Mouse (Mus musculus) ovary, adult 18-20 months (tissue): ENCODE data around the gene Ssbp3.

Experiments used
- DNase-seq: peaks from one replicate; pipeline ENCODE4 v3.0.0; 2022; ENCODE audit warnings: low spot score, mixed read lengths

The Ssbp3 gene

DNA sequence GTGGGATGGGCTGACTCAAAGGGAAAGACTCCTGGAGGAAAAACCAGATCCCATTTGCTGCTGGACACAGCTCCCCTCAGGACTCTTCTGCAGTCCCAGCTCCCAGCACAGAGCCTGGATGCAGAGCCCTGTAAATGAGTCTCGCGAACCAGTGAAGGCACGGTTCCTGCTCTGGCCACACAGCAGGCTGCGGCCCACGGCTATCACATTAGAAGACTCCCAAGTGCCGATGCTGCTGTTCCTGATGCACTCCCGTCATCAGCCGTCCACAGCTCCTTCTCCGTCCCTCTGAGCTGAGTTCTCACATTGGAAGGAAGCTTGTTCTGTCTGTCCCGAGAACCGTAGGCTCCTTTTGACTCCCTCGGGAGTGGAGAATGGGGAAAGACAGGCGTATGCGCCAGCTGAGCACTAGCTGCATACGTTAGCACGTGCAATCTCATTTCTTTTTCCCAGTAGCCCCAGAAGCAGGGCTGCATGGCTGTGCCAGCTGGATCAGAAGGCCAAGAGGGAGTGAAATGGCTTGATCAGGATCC, 186.4 kb downstream of the Ssbp3 start, which contains the start of gene Cdcp2:
Cdcp2 (plus strand) TSS at position 51 of the 533 bp plus-strand sequence.
- no peak for DNase-seq

DNA sequence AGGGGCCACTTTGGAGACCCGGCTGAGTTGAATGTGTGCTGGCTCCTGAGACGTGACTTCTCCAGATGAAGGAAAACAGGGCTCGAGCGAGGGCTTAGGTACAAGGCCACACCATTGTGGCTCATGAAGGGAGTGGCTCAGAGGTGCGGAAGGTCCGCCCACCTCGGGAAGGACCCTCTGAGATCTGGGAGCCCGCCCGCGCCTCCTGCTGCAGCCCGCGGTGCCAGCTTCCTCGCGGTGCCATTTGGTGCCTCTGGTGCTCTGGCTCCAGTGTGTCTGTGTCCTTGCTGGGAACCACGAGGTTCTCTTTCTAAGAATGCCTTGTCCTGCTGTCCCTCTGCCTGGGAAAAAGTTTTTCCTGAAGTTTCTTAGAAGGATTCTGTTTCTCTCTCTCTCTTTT, 187.4 kb downstream of the Ssbp3 start:
- no peak for DNase-seq

DNA sequence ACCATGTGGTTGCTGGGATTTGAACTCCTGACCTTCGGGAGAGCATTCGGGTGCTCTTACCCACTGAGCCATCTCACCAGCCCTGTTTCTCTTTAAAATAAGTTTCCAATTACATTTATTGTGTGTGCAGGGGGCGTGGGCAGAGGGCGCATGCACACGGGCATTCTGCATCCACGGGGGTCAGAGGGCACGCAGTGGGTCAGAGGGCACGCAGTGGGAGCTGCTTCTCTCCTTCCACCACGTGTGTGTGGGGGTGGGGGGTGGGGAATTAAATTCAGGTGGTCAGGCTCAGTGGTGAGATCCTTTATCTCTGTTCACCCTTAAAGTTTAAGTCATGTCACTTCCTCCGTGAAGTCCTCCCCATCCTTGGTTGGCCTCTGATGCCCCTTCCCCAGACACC, 187.9 kb downstream of the Ssbp3 start:
- DNase-seq, result no peak

DNA sequence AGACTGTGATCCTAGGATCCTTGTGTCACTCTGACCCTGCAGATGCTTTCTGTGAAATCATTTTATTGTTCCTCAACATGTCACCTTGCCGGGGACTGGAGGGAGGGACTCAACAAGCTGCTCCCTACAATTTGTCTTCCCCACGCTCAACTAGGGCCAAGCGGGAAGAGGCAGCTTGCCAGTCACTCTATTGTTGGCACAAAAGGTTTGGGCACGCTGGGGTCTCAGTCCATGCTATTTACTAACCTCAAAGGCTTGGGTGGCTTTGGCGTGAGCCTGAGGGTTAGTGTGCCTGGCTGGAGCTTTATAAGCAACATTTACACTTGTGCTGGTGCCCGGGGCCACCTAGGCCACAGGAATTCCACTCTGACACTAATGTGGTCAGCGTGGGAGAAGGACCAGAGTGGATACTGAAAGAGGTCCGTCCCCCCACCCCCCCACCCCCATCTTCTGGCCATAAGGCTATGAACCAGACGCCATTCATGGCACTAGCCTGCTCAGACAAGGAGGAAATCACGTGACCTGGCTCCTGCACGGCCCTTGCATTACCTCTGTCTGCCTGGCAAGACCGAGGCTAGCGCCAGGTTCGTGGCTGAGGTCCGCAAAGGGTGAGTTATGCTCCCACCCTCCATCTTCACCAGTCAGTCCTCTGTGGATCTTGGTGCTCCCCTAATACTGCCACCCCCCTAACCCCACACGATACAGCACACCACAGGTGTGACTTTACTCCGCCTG, 188.5 kb downstream of the Ssbp3 start:
- no peak for DNase-seq
